Mouse (Mus musculus) CD8-positive naive resting alpha-beta T cell, adult 57 days (primary cell): Measurements from ENCODE around the gene Lmcd1. TPM values are rescaled to one million over a fixed set of nuclear protein-coding genes. Genes with fewer than 3 reads are reported as not detected.

Experiments used
- total RNA-seq: library from RNA; stranded (reverse); gene quantifications from one replicate; pipeline ENCODE4 v1.2.4, GENCODE M21; 2023

Gene Lmcd1
- 0.40 TPM for total RNA-seq

GRCm38 (mm10) chr6:112273501-112274205, at the start of gene Lmcd1:
TSS of gene Lmcd1 (plus strand) at chr6:112273758.

Other genes with a start within 250 kb of the Lmcd1 start
- not detected for gene Ssu2, start 114.3 kb downstream of the Lmcd1 start, total RNA-seq
- gene Cav3, start 185.7 kb downstream of the Lmcd1 start, total RNA-seq, result not detected
- gene Oxtr, start 216.2 kb downstream of the Lmcd1 start, total RNA-seq, result not detected